Mouse (Mus musculus) midbrain, embryonic 14.5 days (tissue): Measurements from ENCODE around the gene Socs3. TPM values are rescaled to one million over a fixed set of nuclear protein-coding genes. Genes with fewer than 3 reads are reported as not detected.

Experiments
- microRNA-seq: library from miRNA; unstranded; fragments of <30 nt; microRNA quantifications from one replicate; pipeline ENCODE4, GENCODE M21; 2016
- polyA plus RNA-seq: library from polyadenylated mRNA; unstranded; fragments of >200 nt; fragmentation: Nextera tagmentation; extraction: Ambion mirVana; gene quantifications from 2 replicates; pipeline ENCODE4 v1.2.1, GENCODE M21; 2014

Gene Socs3
- polyA plus RNA-seq, 1 experiment from 2014 or later = 4.3 TPM

Small RNA genes within 50 kb of the gene (microRNA-seq; reads per million reads assigned to microRNA genes)
- not detected for gene Mir6933

Other genes with a start within 250 kb of the Socs3 start
- gene Tmc8, start 188.0 kb downstream of the Socs3 start, polyA plus RNA-seq = 0.32 and 0.66 TPM in 2 replicates
- gene Tmc6, start 187.8 kb downstream of the Socs3 start, polyA plus RNA-seq = 2.4 and 3.6 TPM in 2 replicates
- gene 6030468B19Rik, start 172.4 kb downstream of the Socs3 start, polyA plus RNA-seq = not detected in 2 replicates
- 0.47 and 1.4 TPM in 2 replicates for gene Gm20708, start 160.4 kb downstream of the Socs3 start, polyA plus RNA-seq
- 8.2 and 18.9 TPM in 2 replicates for gene Syngr2, start 160.4 kb downstream of the Socs3 start, polyA plus RNA-seq
- 4.1 TPM in 2 replicates for gene Afmid, start 144.1 kb downstream of the Socs3 start, polyA plus RNA-seq
- 12.8 and 18.0 TPM in 2 replicates for gene Tk1, start 144.0 kb downstream of the Socs3 start, polyA plus RNA-seq
- 27.9 and 50.1 TPM in 2 replicates for gene Birc5, start 120.8 kb downstream of the Socs3 start, polyA plus RNA-seq
- not detected in 2 replicates for gene Tmem235, start 109.3 kb downstream of the Socs3 start, polyA plus RNA-seq
- gene Tha1, start 96.6 kb downstream of the Socs3 start, polyA plus RNA-seq = 2.3 and 3.1 TPM in 2 replicates
- 47.9 and 51.4 TPM in 2 replicates for gene Pgs1, start 16.2 kb upstream of the Socs3 start, polyA plus RNA-seq
- 0.20 and 0.30 TPM in 2 replicates for gene Dnah17, start 160.6 kb upstream of the Socs3 start, polyA plus RNA-seq